Mouse (Mus musculus): ENCODE measurements around the gene Acvr2a.

GRCm38 (mm10) chr2:48825878-48826277 lies 12.0 kb downstream of the Acvr2a start:
- TF ChIP-seq CTCF (IDR thresholded peaks at IDR 0.05; ENCODE audit: control insufficient read depth, insufficient read depth, low read length) = no peak
- no peak for TF ChIP-seq POLR2A (IDR thresholded peaks at IDR 0.05; ENCODE audit: borderline replicate concordance, control insufficient read depth, low read depth, low read length)

Measured in bone marrow, adult 2 months (tissue).